Mouse (Mus musculus) mature B cell (primary cell): ENCODE results near the gene Gm20518.

Experiments used
- in situ Hi-C: fragments of 300-500 bp; cut with MboI; formaldehyde crosslinking; loops from 2 replicates; pipeline ENCODE4 v1.14.3; 2019

Gm20518 gene

DNA sequence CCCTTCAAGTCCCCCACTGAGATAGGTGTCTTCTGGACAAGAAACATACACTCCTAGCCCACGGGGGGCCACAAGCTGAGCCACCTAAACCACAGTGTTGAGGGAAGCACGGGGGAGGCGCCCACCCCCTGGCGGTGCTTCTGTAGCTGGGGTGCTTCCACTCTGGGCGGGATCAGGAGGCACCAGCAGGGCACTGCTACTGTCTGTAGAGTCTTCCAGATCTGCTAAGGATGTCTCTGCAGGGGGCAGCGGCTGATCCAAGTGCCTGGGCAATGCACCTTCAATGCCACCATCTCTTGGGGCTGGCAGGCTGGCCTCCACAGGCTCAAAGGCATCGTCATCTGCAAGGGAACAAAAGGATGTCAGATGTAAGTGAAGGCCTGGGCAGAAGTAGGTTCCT is 49.0 kb downstream of the Gm20518 start:
- in situ Hi-C loops = no loop called here

DNA sequence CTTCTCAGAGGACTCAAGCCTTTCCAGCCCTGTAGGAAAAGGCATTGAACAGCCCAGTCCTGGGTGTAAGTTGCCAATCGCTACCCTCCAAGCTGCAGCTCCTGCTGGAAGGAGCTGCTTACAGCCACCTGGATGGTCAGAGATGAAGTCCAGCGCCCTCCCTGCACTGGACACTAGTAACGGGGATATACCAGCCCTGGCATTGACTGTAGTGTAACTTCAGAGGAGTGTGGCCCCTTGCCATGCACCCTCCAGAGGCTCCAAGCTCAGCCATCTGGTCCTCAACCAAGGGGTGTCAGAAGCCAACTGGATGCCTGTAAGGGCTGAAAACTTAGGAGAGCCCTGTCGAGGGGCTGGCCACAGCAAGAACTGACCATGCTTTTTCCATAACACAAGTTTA is 51.5 kb downstream of the Gm20518 start:
- in situ Hi-C loops = no loop called here

DNA sequence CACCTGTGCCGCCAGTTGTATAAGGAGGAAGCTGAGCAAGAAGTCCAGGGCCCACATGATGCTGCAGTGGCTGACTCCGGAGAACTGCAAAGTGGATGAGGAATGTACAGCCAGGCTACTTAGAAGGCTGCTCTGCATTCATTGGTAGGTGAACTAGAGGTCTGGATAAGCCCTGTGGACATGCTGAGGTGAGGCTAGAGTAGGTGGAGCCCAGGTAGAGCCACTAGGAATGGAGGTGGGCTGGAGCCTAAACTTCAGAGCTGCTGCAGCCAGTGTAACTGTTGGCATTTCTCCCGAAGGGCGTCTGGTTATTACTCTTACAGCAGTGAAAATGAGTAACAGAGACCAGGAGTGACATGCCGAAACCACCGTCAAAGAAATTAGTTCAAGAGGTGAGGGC is 53.4 kb downstream of the Gm20518 start, which contains the start of gene Car15:
TSS of gene Car15 (minus strand) at position 314 of the 400 bp plus-strand sequence.
- in situ Hi-C loops = no loop called here

DNA sequence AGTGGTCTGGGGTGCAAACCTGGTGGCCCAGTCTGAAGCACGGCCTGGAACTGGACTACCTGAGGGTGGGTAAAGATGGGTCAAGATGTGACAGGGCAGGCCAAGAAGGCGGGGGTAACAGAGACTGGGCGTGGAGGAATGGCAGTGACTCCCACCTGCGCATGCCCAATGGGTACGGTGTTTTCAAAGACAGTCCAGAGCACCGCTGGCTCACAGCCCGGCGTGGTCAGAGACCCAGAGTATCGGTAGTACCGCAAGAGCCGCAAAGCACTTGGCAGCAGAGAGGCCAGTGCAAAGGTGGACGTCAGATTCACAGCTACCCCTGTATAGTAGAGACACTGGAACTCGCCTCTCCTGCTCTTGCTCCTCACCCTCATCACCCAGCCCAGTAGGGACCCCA is 56.0 kb downstream of the Gm20518 start:
- in situ Hi-C loops = no loop called here

DNA sequence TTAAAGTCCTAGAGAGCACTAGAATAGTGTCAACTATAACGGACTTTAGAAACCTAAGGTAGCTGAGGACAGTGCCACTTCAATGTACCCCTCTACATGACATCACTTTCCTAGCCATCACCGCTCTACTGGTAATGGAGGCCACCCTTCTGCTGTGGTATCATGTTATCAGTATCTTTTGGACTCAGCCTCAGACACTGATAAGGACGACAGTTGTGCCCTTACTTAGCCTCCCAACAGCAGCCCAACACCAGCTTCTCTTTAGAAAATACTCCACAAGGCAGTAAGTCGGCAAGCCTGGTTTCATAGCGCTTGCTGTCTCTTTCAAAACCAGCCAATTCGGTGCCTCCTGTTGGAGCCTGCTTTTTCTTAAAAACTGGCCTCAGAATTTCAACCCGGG is 56.9 kb downstream of the Gm20518 start:
- in situ Hi-C loops = no loop called here

DNA sequence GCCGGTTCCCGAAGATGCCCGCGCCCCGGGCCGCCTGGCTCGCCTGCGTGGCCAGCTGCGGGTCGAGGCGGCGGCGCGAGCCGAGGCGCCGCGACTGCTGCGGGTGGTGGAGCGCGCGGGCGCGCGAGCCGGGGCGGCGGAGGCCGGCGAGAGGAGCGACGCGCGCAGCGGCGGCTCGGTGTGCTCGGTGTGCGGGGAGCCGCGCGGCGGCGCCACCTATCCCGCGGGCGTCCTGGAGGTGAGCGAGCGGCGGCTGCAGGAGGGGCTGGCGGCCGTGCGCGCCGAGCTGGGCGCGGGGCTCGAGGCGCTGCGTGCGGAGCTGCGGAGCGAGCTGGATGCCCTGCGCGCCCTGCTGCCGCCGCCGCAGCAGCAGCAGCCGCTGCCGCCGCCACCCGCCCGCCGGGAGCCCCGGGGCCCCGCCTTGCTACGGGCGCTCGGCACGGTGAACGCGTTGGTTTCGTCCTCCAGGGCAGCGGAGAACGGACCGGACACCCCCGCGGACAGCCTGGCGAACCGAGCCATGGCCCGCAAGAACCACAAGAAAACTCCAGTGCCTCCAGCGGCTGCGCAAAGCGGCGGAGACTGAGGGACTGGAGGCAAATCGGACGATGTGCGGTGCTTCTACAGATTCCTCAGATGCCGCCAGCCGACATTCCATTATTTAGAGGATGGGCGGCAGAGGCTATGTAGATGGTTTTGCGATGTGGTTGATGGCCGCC is 57.6 kb downstream of the Gm20518 start:
- in situ Hi-C loops = no loop called here

DNA sequence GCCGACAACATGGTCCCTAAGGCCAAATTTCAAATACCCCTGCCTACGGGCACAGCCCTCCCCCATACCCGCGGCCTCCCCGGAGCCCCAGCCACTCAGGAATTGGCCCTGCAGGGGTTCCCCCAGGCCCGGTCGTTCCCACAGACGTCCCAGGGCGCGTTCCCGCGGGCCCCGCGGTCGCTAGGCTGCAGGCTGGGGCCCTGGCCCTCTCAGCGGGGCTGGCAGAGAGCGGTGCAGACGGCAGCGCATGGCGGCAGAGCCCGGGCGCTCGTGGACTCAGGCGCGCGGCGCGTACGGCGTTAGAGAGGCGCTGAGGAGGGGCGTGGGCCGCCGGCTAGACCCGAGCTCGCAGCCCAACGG is 58.2 kb downstream of the Gm20518 start:
- in situ Hi-C loops = no loop called here

DNA sequence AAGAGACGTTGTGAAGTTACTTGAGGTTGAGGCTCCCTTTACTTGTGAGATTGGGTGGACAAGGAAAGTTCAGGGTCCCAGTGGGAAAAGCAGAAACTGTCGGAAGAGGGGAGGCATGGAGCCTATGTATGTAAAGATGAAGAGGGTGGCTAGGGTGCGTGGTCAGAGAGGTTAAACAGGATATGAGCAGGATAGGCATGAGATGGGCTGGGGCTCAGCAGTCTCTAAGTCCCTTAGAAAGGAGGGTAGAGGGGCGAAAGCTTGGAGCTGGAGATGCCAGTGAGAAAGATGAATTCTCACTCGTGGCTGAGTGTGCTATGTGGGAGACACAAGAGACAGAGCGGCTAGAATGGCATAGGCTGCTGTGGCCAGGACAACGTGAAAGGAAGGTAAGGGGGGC is 58.6 kb downstream of the Gm20518 start, which contains the start of gene B830017H08Rik:
TSS of gene B830017H08Rik (plus strand) at position 301 of the 400 bp plus-strand sequence.
- in situ Hi-C loops = no loop called here

DNA sequence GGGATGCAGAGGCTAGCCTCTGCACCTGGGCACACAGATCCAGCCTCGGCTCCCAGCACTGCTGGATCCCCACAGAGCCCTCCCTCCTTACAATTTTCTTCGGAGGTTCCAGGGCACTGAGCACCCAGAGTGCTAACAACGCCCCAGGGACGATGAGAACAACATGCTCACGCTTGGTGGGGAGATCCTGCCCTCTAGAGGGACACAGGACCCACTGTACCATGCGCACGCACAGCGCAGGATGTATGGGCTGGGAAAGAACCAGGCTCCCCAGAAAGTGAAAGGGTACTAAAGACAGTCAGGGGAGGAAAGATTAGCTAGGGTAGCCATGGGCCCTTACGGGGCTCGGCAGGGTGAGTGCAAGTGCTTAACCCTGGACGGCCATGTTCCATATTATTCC is 59.7 kb downstream of the Gm20518 start:
- in situ Hi-C loops = no loop called here

DNA sequence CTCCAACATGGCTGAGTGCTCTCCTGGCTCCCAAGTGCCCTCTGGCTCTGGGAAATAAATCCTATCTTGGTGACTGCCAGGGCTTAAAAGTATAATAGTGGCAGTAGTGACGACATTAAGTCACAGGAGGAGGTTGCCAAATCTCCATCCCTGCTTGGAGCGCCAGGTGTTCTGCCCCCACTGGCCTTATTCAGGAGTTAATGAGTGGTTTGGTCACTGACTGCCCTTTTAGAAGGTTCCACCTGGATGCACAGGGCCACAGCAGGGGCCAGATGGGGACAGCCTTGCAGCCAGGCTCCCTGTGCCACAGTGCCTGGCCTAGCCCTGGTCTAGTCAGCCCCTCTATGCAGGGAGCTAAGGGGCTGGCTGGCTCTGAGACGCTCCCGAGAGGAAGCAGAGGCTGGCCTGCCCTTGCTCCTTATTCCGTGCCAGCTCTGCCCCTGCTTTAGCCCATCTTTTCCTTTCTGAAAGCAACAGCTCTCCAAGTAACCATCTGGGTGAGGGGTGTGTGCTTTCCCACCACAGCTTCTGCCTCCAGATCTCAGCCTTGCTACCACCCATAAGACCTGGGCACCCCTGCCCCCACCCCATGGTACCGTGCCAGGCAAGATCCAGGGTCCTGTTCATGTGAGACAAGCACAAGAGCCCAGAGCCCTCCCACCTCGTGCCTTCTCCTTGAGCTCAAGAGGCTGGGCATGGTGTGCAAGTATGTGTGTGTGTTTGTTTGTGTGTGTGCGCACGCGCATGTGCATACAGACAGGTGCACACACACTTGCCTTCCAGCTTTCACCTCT is 60.9 kb downstream of the Gm20518 start:
- in situ Hi-C loops = no loop called here

DNA sequence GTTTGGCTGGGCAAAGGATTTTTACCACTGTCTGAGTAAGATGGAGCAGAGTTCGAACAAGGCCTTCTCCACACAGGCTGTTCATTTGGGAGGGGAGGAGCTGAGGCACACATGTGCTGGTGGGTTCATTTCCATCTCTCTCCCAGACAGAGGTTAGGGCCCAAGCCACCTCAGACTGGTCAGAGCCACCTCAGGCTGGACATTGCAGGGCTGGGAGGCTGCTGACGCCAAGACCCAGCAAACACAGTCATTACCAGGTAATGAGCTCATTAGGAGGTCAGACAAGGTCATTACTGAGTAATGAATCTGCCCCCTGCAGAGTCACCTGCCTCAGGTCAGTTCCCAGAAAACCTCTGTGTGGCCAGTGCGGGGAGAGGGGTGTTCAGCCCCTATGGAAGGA is 62.6 kb downstream of the Gm20518 start:
- in situ Hi-C loops = no loop called here

DNA sequence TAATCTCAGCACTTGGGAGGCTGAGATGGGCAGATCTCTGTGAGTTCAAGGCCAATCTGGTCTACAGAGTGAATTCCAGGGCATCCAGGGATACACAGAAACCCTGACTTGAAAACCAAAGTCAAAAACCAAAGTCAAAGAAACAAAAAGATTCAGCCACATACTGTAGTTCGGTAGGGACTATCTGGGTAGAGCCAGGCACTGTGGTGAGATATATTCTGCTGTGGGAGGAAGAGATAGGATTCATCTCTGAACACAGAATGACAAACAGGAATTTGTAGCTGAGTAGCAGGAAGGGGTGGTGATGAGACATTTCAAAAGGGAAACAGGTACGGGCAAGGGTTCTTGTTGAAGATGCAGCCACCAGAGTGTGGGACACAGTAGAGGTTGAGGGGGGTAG is 63.2 kb downstream of the Gm20518 start:
- in situ Hi-C loops = no loop called here

DNA sequence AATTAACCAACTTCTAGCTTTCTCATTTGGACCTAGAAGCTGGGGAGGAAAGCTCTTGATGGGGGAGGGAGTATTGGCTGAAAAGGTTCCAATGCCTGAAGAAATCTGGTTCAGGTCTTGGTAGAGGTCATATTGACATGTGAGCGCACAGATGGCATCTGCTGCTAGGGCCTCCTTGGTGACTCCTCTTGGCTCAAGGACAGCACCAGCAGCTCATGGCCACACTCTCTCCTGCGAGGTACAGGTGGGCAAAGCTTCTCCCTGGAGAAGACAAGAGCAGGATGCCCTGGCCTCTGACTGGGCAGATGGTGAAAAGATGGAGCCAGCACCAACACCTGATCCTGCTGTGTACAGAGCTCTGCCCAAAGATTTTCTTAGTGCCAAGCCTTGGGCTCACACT is 65.0 kb downstream of the Gm20518 start:
- in situ Hi-C loops = no loop called here

DNA sequence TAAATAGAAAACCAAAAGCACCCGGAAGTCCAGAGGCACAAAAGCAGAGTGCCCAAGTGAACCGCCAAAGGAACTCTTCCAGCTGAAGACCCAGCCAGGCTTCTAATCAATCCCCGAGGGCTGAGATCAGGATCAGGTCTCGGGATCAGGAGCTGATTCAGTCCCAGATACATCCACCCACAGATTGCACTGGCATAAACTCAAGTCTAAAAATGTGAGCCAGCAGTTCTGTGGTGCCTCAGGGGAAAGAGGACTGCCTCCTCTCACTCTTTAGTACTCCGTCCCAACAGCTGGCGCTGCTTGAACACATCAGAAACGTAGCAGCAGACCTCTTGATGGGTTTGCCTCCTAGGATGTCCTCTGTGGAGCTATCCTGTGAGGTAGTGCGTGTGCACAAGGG is 74.9 kb downstream of the Gm20518 start:
- in situ Hi-C loops = no loop called here

DNA sequence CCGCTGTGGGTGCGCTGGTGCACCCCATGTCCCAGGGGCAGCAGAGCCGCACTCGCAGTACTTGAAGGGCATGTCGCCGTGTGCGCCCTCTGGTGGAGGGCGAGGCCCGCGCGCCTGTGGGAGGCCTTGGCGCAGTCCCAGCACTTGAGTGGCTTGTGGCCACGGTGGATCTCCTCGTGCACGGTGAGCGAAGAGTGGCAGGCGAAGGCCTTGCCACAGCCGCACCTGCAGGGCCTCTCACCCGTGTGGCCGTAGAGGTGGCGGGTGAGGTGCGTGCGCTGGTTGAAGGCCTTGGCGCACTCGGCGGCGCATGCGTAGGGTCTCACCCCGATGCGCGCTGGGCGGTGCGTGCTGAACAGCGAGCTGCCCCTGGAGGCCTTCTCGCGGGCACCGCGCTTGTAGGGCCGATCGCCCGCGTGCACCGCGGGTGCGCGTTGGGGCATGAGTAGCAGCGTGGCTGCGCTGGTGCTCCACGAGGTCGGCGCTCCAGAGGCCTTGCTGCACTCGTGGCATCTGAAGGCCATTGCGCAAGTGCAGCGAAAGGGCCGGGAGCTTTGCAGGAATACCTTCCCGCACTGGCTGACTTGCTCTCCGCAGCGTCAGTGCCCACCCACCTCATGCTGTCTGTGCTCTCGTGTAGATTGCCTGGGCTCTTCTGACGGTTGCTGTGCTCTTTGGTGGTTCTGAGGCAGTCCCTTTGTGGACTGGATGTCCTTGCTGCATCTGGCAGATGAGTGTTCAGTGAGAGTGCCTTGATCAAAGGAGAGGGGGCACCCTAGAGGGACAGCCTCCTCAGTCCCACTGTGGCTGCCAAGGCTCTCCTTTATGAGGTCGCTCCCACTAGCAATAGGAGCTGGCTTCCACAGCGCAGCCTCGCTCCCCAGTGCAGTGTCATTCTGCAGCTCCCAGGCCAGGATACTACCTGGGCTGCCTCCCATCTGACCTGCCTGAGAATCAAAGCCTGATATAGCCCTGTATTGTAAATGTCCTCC is 75.8 kb downstream of the Gm20518 start:
- in situ Hi-C loops = no loop called here

DNA sequence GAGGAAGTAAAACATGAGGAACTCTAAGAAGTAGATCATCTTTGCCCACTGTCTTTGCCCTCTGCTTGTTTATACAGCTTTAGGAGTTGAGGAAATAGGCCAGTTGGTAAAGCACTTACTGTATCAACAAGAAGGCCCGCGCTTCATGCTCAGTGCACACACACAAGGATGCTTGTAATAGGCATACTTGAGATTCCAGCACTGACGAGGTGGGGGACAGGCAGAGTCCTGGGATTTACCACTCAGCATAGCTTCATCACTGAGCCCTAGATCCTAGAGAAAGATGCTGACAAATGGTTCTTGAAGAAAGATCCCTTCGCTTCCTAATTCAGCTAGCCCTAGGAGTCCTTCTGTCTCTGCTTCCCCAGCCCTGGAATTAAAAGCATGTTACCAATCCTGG is 78.3 kb downstream of the Gm20518 start:
- in situ Hi-C loops = no loop called here

DNA sequence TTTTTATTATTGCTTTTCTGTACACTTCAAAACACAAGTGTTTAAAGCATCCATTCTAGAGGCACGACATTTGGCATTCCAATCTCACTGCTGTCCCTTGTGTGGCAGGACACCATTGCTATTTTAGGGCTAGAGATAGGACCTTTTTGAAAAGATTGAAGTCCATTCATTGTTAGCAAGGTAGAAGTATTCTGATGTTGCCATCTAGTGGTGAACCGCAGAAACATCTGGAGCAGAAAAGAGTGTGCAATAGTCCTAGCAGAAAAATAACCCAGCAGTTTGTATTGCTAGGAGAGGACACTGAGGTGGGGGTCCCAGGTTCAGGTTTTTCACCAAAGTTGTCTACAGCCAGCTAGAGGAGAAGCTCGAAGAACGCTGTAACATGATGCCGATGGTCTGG is 79.4 kb downstream of the Gm20518 start:
- in situ Hi-C loops = no loop called here

DNA sequence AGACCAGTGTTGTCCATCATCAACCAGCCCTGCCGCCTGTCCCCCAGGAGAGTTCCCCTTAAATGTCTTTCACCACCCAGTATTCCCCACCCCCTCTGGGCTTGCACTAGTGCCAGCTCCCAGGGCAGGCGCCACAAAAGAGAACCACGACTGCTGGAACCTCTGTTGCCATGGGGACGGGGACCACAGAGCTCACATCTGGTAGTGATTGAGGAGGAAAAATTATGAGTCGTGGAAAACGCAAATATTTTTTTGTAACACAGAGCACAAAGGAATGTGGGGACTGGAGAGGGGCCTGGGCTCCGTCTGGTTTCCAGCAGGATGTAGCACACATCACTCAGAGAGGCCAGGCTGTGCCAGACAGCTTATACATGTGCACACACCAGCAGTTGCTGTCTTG is 81.8 kb downstream of the Gm20518 start:
- in situ Hi-C loops = no loop called here

DNA sequence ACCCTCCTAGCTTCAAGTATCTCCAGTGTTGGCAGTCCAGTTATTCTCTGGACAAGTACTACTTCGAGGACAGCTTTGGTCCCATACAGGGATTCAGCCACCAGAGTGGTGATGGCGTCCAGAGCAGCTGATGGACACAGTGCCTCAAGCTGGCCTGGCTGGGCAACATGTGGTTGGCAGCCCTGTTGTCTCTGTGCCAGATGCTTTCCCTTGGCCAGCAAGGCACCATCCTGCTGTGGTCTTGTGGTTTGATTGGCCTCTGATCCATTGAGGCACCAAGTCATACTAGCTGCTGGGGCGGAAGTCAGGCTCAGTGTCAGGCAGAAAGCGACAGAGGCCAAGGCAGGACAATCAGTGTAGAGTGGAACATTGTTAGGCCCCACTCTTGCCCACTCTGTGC is 82.3 kb downstream of the Gm20518 start:
- in situ Hi-C loops = no loop called here

DNA sequence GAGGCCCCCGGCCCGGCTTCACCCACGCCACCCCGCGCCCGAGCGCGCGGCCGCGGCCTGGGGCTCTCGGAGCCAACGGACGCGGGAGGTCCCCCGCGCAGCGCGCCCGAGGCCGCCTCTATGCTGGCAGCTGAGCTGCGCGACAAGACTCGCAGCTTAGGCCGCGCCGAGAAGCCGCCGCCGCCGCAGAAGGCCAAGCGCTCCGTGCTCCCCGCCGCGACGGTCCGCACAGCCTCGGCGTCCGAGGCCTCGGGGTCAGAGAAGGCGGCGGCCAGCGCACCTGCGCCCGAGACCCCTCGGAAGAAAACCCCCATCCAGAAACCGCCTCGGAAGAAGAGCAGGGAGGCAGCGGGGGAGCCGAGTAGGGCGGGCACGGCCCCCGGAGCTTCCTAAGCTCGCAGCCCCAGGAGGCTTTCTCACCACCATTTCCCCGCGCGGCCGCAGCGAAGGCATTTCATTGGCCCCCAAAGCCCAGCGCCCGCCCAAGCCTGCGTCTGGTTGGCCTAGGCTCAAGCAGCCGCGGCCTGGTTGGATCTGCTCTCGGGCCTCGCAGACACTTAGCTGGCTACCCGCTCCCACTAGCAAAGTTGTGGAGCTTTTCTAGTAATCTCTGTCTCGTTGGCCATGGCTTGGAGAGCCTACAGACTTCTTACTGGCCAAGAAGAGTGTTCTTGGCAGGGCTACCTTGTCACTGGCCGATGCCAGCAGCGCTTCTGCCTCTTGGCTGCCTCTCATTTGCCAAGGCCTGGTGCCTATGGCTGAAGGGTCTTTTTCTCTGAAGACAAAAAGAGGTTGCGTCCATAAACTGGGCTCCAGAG is 84.1 kb downstream of the Gm20518 start:
- in situ Hi-C loops = no loop called here

DNA sequence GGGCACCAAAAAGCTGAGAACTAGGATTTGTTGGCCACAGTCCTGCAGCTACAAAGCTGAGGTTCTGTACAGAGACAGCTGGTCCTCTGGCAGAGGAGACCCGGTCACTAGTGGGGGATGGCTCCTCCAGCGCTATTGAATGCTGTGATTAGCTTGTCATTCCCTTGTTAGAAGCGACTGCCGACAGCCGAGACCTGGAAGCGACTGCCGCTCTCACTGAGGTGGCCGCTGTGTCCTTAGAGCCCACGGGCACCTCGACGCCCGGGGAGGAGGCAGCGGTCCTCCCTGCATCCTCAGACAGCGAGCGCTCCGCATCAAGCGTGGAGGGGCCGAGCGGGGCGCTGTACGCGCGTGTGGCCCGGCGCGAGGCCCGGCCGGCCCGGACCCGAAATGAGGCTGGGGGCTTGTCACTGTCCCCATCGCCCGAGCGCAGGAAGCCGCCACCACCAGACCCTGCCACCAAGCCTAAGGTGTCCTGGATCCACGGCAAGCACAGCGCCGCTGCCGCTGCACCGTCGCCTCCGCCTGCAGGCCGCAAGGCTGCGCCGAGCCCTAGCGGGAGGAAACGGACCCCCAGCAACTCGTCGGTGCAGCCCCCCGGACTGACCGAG is 84.8 kb downstream of the Gm20518 start:
- in situ Hi-C loops = no loop called here
